Mouse (Mus musculus) NIH3T3 (cell line): Measurements from ENCODE around the gene Slc38a10.

Source experiments
- DNase-seq: peaks from one replicate; pipeline ENCODE4 v3.0.0-alpha.2; 2012; ENCODE audit warnings: low read depth

The Slc38a10 gene

DNA sequence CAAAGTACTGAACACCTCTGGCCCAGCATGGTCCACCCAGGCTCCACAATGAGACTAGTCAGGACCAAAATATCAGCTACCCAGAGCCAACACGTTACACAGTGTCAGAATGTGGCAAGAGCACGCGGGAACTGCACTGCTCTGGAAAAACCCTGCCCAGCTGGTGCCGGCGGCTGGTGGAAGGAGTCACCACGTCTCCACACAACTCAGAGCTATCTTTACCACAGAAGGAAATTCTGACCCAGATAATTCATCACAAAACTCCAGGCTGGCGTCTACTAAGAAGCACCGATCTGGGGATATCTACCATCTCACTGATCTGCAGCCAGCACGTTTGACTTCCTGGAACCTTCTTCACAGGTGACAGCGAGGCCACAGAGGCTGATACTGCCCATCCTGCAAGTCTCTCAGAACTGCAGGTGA is 11.8 kb downstream of the Slc38a10 start:
- no peak for DNase-seq

DNA sequence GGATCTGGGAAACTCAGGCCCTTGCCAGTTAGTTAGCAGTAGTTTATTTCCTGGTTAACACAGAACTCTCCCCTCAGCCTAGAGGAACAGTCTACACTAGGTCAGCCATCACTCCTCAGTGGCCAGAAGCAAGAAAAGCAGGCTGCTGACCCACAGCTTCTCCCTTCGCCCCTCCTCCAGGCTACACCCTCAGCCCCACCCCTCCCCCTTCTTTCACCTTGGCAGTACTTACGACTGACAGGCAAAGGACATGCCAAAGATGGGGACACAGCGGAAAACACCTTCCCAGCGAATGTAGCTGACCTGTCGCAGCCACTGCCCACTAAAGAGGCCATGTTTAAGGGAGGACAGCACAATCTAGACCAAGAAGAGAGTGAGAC is 13.5 kb downstream of the Slc38a10 start:
- DNase-seq = no peak

DNA sequence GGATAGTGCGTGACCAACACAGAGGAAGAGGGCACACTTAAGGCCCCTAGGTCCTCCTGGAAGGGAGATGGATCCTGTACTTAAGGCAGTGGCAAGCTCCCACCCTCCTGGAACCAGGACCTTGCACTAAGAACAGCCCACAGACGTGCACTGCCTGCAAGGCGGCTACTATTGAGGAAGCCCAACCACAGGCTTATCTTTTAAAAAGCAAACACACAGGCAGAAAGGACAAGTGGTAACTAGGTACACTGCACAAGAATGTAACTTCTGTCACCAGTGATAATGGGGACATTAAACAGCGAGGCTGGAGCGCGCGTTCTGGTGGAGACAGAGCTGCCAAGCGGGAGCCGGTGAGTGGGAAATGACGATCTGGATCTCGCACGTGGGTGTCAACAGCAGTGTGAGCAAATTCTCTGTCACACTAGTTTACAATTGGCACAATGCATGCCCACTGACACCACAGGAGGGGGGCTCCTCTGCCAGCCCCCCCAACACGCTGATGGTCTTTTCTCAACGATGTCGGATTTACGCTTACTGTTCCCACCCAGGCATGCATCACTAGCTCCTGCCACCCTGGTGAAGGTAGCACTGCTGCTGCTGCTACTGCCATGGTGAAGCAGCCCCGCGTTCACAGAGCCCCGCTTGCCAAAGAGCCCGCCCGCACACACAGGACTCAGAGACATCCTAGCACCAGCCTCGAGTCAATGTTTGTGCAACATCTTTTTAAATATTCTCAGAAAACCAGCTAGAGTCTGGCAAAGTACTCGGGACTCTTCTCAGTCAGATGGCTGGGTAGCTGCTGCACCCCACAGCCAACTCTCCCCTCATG is 14.1 kb downstream of the Slc38a10 start:
- no peak for DNase-seq

DNA sequence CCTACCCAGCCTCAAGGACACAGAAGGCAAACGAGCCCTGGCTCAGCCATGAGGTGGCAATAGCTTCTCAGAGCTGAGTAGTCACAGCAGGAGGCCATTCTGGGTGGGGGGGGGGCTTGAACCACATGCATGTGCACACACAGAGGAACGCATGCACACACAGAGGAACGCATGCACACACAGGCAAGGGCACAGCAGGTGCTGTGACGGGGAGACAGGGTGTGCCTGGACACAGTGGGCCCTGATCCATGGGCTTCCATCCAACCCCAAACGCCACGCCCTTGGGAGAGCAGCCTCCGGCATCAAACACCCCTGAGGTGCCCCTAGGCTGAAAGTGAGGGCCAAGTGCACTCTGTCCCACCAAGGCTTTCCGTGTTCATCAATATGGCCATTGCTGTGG is 15.0 kb downstream of the Slc38a10 start:
- no peak for DNase-seq

DNA sequence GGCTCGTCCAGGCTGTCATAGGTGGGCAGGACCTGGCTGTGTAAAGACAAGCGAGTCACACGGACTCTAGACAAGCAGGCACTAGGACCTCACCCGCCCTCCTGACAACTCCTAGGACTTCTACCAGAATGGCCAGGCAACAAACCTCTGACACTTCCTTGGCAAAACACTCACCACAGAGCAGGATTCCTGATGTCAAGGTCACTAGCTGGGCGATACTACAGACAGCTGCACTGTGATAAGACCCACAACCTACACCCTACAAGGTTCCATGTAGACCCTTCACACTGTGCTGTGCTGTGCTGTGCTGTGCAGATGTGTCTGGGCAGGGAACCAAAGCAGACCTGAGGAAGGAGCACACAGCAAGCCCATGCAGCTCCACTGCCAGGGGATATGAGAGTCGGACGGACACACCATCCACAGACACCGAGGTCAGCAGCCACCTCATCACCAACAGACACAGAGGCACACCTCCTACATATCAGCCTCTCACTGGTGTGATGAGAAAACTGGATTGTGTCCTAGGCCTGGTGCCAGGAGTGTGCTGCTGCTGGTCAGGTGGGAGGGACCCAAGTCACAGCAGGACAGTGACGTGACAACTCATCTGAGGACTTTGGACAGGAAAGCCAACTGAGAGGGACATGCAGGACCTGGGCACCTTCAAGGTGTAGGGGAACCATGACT is 16.2 kb downstream of the Slc38a10 start:
- DNase-seq = no peak

DNA sequence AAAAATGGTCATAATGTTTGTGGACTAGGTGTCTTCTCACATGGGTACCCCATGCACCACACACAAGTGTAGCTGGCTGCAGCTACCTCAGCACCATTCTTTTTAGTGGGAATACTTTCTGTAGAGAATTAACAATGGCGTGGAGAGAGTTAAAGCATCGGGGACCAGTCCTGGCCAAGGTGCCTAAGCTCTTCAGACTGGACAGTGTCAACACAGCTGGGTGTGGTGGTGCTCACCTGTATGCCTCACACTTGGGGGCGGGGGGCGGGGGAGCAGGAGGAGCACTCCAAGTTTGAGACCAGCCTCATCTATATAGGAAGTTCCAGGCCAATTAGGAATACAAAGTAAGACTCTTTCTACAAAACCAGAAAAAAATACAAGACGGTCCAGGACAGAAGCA is 17.0 kb downstream of the Slc38a10 start:
- DNase-seq = no peak

DNA sequence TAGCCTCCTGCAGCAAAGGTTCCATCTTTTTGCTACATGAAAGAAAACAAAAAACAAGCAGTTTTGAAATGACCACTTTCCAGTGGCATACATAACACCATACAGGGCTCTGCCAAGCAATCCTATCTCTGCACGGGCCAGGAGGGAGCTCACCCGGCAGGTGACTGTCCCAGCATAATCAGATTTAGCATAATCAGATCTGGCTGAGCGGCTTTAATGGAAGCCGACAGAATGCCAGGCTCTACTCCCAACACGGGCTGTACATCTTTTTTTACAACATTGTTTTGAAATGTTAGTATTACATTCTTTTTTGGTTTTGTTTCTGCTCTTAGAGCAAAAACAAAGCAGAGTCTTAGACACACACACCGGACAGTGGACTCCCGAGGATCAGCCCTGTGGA is 21.9 kb downstream of the Slc38a10 start:
- DNase-seq = no peak

DNA sequence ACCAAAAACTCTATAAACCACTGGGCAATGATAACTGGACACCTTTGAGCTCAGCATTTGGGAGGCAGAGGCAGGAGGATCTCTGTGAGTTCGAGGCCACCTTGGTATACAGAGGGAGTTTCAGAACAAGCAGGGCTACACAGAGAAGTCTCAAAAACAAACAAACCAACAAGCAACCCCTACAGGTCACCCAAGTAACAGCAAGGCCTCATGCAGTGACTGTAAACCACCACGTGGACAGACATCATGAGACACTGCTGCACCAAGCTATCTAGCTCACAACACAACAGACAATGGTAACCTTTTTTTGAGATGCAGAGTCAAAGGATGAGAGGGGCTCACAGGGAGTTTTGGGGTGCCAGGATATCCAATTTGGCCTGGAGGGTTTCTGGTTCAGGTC is 24.3 kb downstream of the Slc38a10 start:
- no peak for DNase-seq

DNA sequence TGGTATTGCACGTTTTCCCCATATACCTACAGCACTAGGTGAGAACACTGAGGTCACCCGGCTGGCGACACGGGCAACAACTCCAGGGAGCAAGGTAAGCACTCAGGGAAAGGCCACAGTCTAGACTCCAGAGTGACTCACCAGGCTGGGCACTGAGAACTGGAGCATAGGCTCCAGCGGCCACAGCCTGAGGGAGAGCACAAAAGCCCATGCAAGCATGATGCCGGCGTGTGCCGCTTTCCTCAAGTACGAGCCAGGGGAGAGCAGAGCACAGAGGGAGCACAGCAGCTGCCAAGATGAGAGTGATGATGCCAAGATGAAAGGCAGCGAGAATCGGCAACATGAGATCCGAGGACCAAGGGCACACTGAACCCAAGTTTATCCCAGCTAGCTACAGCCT is 29.0 kb downstream of the Slc38a10 start:
- no peak for DNase-seq

DNA sequence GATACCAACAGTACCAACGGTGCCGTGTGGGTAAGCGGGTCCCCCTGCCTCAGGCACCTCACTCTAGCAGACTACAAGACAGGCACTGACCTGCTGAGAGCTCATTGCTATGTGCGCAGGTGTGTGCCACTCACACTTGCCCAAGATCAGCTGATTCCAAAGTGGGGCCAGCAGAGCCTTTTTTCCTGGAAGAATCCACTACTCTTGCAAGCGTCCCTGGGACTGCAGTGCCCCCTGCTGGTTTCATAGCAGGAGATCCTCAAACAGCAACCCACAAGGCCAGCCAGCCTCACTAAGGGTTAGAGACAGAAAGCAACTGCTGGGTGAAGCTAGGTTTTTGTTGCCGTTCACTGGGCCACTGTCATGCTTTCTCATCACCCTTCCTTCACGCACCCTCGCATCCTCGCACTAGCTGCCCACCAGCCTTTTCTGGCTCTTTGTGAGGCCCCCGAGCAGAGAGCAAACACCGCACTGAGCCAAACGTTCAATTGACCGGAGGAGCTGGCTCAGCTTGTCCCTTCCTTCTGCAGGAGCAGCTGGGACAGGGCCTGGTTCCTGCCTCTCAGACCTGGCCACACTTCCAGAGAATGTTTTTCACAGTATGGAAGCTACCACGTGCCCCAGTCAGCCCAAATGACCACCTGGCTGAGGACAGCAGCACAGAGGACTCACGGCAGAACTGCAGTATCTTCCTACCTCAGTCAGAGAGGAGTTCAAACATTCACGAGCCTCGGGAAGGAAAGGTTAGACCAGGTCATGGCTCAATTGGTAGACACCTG is 30.3 kb downstream of the Slc38a10 start:
- DNase-seq = peak; percentile 83

DNA sequence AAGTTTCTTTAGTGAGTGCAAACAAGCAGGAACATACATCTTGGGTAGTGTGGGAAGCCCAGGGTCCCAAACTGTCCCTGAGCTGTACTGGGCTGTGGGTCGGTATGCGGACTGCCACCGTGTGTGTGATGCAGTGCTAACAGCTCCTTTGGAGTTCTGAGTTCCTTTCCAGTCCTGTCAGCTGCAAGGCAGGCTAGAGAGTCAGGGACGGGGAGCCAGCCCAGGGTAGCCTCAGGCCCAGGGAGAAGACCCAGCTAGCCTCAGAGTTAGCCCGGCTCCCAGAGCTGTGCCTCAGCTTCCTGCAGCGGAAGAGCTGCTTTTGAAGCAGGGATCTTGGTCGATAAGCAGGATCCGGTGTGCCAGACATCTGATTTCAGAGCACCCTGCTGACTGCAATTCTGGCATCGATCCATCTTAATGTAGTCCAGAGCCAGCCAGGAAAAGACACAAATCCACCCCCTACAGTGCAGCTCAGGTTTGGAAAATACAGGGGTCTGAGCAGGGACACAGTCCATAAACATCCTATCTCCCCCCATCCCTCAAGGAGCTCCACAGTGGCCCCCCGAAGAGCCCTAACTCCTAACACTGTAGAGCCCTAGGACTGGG is 31.1 kb downstream of the Slc38a10 start:
- DNase-seq = no peak

DNA sequence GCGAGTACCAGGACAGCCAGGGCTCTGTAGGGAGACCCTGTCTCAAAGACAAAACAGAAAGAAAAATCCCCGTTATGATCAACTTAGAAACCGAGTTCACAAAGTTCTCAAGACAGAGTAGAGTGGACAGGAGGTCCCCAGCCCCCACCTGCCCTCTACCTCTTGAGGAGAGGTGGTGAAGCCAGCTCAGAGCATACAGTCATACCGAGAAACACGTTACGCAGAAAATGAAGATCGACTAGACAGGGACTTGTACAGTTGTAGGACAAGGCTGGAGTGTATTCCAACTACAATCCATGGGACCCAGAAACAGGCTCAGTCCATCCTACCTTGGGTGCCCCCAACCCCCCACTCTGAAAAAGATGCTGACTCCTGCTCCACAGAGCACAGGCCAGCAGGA is 32.0 kb downstream of the Slc38a10 start:
- no peak for DNase-seq

DNA sequence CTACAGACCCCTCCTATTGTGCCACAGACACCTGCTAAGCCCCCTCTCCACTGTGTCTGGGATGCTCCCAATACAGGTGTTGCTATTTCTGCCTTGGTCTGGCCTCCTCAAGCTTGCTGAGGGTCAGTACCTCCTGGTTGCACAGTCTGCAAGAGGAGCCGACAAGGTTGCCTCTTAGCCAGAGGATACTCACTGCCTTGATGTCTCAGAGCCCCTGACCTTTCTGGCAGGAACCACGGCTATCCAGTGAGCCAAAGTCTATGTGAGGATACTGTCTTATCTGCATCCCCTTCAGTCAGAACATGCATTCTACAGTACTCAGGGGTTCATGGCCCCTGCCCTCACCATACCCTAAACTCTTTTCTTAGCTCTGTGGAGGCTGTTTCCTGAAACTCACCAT is 33.5 kb downstream of the Slc38a10 start:
- no peak for DNase-seq

DNA sequence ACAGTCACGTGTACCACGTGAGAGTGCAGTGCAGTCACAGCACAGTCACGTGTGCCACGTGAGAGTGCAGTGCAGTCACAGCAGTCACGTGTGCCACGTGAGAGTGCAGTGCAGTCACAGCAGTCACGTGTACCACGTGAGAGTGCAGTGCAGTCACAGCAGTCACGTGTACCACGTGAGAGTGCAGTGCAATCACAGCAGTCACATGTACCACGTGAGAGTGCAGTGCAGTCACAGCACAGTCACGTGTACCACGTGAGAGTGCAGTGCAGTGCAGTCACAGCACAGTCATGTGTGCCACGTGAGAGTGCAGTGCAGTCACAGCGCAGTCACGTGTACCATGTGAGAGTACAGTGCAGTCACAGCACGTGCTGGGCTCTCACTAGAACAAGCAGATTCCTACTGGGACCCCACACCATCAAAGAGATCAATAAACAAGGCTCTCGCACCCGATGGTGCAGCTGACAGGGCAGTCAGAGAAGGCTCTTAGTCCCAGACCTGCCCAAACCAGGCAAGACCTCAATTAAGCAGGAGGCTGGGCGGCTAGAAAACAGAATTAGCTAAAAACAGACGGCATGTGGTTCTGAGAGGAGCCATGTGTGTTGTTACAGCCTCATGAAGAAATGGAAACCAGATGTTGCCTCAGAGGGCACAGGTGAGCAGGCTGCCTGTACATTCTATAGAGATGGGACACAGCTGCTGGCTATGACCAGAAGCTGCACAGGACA is 36.5 kb downstream of the Slc38a10 start:
- no peak for DNase-seq

DNA sequence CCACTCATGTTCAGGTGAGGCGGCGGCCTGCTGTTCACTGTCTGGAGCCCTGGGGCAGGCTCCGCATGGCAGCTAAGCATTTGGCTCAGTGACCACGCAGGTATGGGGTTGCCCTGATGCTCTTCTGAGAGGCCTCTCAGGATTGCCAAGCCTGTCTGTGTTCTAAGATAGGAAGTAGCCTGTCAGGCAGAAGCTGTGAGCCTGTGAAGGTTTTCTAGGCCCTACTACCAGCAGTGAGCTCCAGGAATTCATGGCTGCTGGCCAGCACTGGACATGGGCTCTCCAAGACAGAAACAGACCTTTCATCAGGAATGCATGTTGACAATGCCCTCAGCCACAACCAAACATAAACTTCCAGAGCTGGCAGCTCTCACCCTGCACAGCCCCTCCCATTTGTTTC is 39.0 kb downstream of the Slc38a10 start:
- peak; percentile 66 for DNase-seq

DNA sequence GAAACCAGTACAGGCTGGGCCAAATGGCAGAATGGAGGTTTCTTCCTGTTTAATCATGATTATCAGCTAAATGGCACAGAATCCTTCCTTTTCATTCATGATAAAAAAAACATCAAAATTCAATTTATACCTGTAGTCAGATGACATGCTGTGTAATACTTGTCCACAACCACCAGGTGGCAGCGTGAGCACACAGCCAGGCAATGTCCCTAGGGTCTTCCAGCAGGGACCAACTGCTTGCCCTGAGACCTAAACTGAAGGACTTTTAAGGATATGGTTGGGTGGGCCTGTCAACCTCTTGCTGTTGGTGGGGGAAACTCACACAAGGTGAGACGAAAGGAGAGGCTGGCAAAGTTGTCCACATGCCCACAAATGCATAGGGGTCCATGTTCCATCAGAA is 40.1 kb downstream of the Slc38a10 start:
- peak; percentile 85 for DNase-seq

DNA sequence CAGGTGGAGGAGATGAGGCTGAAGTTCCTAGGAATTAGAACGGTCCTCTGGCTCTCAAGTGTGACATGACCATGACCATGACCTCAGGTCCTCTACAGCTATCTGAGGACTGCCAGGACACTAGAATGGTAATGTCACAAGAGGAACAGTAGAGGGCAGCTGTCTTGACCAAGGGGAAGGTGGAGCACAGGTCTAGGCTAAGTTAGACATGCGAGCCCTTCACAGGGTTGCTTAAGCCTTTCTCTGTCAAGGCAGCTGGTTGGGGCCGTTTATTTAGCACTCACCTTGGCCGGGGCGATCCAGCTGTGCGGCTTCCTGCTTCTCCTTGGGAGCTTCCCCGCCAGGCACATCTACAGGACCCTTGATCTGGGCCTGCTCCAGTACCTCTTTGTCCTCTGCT is 40.6 kb downstream of the Slc38a10 start:
- peak; percentile 41 for DNase-seq

DNA sequence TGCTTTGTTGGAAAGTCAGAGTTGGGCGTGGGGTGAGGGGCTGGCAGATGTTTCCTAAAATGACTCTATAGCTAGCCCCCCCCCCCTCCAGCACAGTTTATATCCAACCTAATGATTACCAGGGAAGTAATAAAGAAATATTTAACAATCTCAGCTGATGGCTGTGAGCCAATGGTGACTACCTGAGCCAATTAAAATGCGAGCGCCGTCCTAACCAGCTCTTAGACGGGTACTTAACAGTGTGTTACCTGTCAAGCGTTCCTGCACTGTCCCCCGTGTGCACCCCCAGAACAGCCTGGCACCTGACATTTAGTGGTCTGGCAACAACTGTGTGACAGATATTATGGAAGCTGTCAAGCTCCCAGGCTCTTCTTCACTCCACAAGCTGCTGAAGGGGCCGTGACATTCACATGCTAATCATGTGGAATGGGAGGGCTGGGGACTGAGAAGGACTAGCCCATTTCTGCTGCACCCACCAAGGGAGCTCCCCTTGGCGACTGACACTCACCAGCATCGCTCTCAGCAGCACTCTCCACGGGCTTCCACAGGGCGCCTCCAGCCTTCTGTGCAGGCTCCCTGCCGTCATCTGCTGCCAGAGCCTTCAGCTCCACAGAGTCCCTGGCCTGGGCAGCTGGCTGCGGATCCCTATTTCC is 41.5 kb downstream of the Slc38a10 start:
- DNase-seq = no peak

DNA sequence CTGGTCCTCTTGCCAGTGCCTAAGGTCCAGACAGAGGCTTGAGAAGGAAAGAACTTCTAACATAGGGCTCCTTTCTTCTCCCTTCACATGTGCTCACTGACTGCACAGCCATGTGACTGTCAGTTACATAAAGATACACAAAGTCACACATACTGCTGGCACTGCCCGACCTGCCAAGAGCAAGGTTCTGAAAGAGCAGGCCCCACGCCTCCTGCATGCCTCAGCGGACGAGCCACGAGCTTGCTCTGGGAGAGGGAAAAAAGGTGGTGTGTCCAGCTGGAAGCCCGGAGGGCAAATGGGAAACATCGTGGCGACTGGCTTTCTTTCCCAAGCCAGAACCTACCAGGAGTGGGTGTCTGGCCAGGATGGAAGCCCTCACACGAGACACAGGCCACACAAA is 43.4 kb downstream of the Slc38a10 start:
- no peak for DNase-seq

DNA sequence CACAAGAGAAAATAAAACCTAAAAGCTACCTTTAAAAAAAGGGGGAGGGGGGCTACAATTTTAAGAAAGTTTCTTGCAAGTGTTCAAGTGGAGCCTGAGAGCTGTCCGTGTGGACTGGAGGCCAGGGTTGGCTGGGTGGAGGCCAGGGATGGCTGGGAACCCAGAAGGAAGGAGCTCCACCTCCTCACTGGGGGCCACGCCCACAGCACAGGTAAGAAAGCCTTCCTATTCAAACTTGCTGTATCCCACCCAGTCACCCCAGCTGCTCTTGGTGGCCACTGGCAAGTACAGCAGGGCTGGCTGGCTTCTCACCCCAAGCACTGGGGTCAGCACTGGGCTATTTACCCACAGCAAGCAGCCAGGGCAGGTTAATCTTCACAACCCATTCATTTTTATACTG is 44.1 kb downstream of the Slc38a10 start:
- DNase-seq = no peak

DNA sequence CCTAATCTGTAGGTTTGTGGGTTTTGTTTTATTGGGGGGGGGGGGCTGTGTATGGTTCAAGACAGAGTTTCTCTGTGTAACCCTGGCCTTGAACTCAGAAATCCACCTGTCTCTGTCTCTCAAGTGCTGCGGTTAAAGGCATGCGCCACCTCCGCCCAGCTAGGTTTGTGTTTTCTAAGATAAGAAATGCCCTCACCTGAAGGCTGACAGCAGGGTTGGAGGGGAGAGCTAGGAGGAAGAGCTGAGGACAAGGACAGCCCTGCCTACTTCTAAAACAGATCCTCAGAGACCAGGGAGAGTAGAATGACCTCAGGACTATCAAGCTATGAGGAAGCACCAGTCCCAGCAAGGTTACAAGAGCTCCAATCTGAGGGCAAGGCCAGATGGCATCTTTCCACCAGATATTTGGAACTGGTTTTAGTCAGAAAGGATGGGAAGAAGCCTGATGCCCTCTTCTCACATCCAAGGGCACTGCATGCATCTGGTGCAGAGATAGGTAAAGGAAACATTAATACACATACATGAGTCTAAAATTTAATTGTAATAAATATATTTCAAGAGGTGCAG is 47.6 kb downstream of the Slc38a10 start:
- no peak for DNase-seq
